Comparison of ENCODE assay signal across 19 mouse cellular contexts in the genomic region with DNA sequence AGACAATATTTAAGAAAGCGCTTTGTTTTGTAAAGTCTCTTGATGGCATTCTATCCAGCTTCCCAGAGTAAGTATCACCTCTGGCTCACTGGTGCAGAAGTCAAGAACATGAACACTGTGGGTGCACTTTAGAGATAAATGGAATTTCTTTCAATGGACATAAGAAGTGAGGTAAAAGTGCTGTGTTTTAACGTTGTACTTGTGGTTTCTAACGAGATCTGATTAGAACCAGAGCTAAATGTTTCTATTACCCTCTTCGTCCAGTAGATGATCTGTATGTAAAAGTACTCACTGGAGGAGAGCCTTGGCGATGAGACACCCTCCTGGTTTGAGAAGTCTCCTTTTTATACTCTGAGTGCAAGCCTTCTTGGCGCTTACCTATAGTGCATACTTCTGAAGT.
"Had no signal": no experiment of that assay in that cellular context is flagged by ENCODE, and none has a peak within 500 bp of the region (broad histone marks: within the 10 kb centered on the region; RNA-seq: fewer than 3 reads in every experiment).

No protein-coding gene starts in this region.

- H3K9me3 ChIP-seq: lung, embryonic 15.5 days; midbrain, embryonic 12.5 days; midbrain, embryonic 15.5 days; neural tube, embryonic 13.5 days; stomach, embryonic 15.5 days had no signal

- H3K36me3 ChIP-seq: lung, embryonic 15.5 days; midbrain, embryonic 12.5 days; midbrain, embryonic 15.5 days; neural tube, embryonic 13.5 days; stomach, embryonic 15.5 days had no signal

- H3K27me3 ChIP-seq: lung, embryonic 15.5 days; midbrain, embryonic 12.5 days; midbrain, embryonic 15.5 days; neural tube, embryonic 13.5 days; stomach, embryonic 15.5 days had no signal

- H3K4me3 ChIP-seq: left cerebral cortex, adult 2 months; lung, embryonic 15.5 days; midbrain, embryonic 12.5 days; midbrain, embryonic 15.5 days; myocyte; neural tube, embryonic 13.5 days; stomach, embryonic 15.5 days had no signal

- H3K4me1 ChIP-seq: midbrain, embryonic 12.5 days; midbrain, embryonic 15.5 days had no signal

- ATAC-seq: intestine, postnatal 0 days; midbrain, embryonic 15.5 days had no signal

- DNase-seq: kidney, postnatal 25 days; layer of hippocampus, postnatal 36 days; lung, adult 18-20 months; lung, postnatal 10 days; lung, postnatal 36 days; right cerebral cortex, postnatal 4 days; thymus, adult 18-20 months; thymus, postnatal 14 days; thymus, postnatal 4 days had no signal

- H3K27ac ChIP-seq: kidney, postnatal 0 days; left cerebral cortex, adult 2 months; liver, embryonic 14.5 days; lung, embryonic 15.5 days; midbrain, embryonic 12.5 days; midbrain, embryonic 15.5 days; neural tube, embryonic 13.5 days; stomach, embryonic 15.5 days had no signal

- H3K9ac ChIP-seq: liver, embryonic 14.5 days; lung, embryonic 15.5 days; midbrain, embryonic 12.5 days; midbrain, embryonic 15.5 days; neural tube, embryonic 13.5 days; stomach, embryonic 15.5 days had no signal

- H3K4me2 ChIP-seq: lung, embryonic 15.5 days; midbrain, embryonic 12.5 days; midbrain, embryonic 15.5 days; neural tube, embryonic 13.5 days; stomach, embryonic 15.5 days had no signal
